ENCODE assay signal across 8 mouse cellular contexts in the genomic region with DNA sequence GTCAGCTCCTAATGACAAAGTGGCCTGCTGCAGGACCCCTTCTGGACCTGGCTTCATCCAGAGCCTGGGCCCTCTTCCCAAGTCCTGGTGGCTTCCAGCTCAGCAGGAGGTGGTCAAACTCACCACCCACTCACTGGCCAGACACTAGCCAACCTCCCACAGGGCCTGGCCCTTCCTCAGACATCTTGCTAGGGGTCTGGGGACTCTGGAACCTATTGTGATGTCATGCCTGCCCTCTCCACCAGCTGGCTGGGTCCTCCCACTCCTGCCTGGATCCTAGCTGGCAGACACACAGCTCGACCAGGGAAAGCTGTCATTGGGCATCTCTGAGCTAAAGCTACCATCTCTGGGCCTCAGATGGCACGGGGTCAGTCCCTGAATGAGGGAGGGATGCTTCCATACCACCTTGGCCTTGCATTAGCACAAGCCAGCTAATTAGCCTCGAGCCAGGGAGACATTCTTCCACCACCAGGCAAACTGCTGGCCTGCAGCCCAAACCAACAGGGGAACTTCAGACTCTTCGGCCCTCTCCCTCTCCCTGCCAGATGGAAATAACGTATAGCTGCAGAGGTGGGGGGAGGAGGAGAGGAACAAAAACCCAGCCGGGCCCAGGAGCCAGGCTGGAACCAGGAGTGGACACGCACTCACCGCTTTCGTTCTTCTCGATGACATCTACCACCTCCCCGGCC.
A peak's percentile ranks its signal among the peaks of the same experiment; 100 is the strongest.
DNase-seq lines count a peak whose midpoint lies in the region; ATAC-seq lines count a peak whose summit lies in the region.

No protein-coding gene starts in this region.

- peak overlapping the region; percentile 95 for H3K9ac ChIP-seq in embryonic facial prominence, embryonic 11.5 days (replicated peaks; ENCODE audit: low read length)
- peak overlapping the region; percentile 54 for H3K9ac ChIP-seq in liver, embryonic 13.5 days
- H3K9ac ChIP-seq in stomach, embryonic 14.5 days (replicated peaks; ENCODE audit: low read depth, low read length): peak overlapping the region; percentile 96

- H3K36me3 ChIP-seq in embryonic facial prominence, embryonic 11.5 days (replicated peaks; ENCODE audit: control insufficient read depth, insufficient read depth, low read depth, low read length): no peaks in the 10 kb centered on the region; the same call in 1 of the 2 replicates
- peaks cover 28% of the 10 kb centered on the region for H3K36me3 ChIP-seq in hindbrain, embryonic 10.5 days
- 0 out of 2 replicates have a peak, but pooled peaks cover 5% of the 10 kb centered on the region for H3K36me3 ChIP-seq in liver, embryonic 13.5 days
- H3K36me3 ChIP-seq in stomach, embryonic 14.5 days (ENCODE audit: control insufficient read depth, insufficient read depth, low read length): peaks cover 16% of the 10 kb centered on the region

- H3K27me3 ChIP-seq in embryonic facial prominence, embryonic 11.5 days (ENCODE audit: control insufficient read depth, insufficient read depth, low read length): no peaks in the 10 kb centered on the region
- H3K27me3 ChIP-seq in hindbrain, embryonic 10.5 days (ENCODE audit: insufficient read depth, poor library complexity, severe bottlenecking): no peaks in the 10 kb centered on the region
- peaks cover 32% of the 10 kb centered on the region for H3K27me3 ChIP-seq in liver, embryonic 13.5 days
- H3K27me3 ChIP-seq in stomach, embryonic 14.5 days (ENCODE audit: control insufficient read depth, insufficient read depth, low read length): no peaks in the 10 kb centered on the region

- no peaks in the 10 kb centered on the region for H3K9me3 ChIP-seq in embryonic facial prominence, embryonic 11.5 days (replicated peaks; ENCODE audit: control insufficient read depth, low read length)
- H3K9me3 ChIP-seq in hindbrain, embryonic 10.5 days: no peaks in the 10 kb centered on the region
- H3K9me3 ChIP-seq in liver, embryonic 13.5 days (replicated peaks): no peaks in the 10 kb centered on the region
- no peaks in the 10 kb centered on the region for H3K9me3 ChIP-seq in stomach, embryonic 14.5 days (ENCODE audit: control insufficient read depth, low read depth, low read length)

- peak; percentile 49 for DNase-seq in adrenal gland, adult 2 months
- DNase-seq in adrenal gland, adult 18-20 months (ENCODE audit: low spot score in 2 of 2): no peak
- DNase-seq in 3134 (ENCODE audit: extremely low read depth, insufficient read length, low spot score): peak; percentile 50
- peak; percentile 45 for DNase-seq in embryonic facial prominence, embryonic 11.5 days (ENCODE audit: low spot score)
- DNase-seq in hindbrain, embryonic 10.5 days (ENCODE audit: low spot score): peak; percentile 53
- no peak for DNase-seq in liver, embryonic 13.5 days
- DNase-seq in adrenal gland, postnatal 25 days: no peak

- H3K4me2 ChIP-seq in embryonic facial prominence, embryonic 11.5 days (ENCODE audit: low read depth, low read length): peak overlapping the region; percentile 96
- H3K4me2 ChIP-seq in liver, embryonic 13.5 days: peak overlapping the region; percentile 58
- H3K4me2 ChIP-seq in stomach, embryonic 14.5 days (replicated peaks; ENCODE audit: low read depth, low read length): peak overlapping the region; percentile 85

- peak overlapping the region; percentile 90 for H3K27ac ChIP-seq in embryonic facial prominence, embryonic 11.5 days (replicated peaks; ENCODE audit: low read depth, low read length)
- peak overlapping the region; percentile 89 for H3K27ac ChIP-seq in hindbrain, embryonic 10.5 days
- H3K27ac ChIP-seq in liver, embryonic 13.5 days: peak overlapping the region; percentile 54
- H3K27ac ChIP-seq in stomach, embryonic 14.5 days (ENCODE audit: low read length): peak overlapping the region; percentile 97

- H3K4me3 ChIP-seq in embryonic facial prominence, embryonic 11.5 days (ENCODE audit: low read depth, low read length): peak overlapping the region; percentile 64
- peak overlapping the region; percentile 56 for H3K4me3 ChIP-seq in hindbrain, embryonic 10.5 days
- peak overlapping the region; percentile 42 for H3K4me3 ChIP-seq in liver, embryonic 13.5 days (replicated peaks)
- H3K4me3 ChIP-seq in stomach, embryonic 14.5 days (ENCODE audit: low read depth, low read length): peak overlapping the region; percentile 67

- ATAC-seq in embryonic facial prominence, embryonic 11.5 days (replicated peaks; ENCODE audit: insufficient number of reproducible peaks, low FRiP score, low TSS enrichment, low read depth): 0 out of 2 replicates have a peak, but pooled peaks have one; percentile 3
- no peak for ATAC-seq in liver, embryonic 13.5 days (ENCODE audit: low read depth)
- no peak for ATAC-seq in stomach, embryonic 14.5 days (ENCODE audit: insufficient number of reproducible peaks, insufficient read depth, low FRiP score, low read depth)

- WGBS in embryonic facial prominence, embryonic 11.5 days: 8% methylated on average over 10 of the region's 11 CpGs
- WGBS in hindbrain, embryonic 10.5 days: 7% methylated on average over 11 of the region's 11 CpGs
- 43% methylated on average over 11 of the region's 11 CpGs for WGBS in liver, embryonic 13.5 days (ENCODE audit: insufficient replicate concordance)
- WGBS in stomach, embryonic 14.5 days: 12% methylated on average over 11 of the region's 11 CpGs

- peaks cover 10% of the 10 kb centered on the region for H3K4me1 ChIP-seq in embryonic facial prominence, embryonic 11.5 days (ENCODE audit: control insufficient read depth, insufficient read depth, low read length)
- peaks cover 77% of the 10 kb centered on the region for H3K4me1 ChIP-seq in hindbrain, embryonic 10.5 days (replicated peaks)
- peaks cover 34% of the 10 kb centered on the region for H3K4me1 ChIP-seq in liver, embryonic 13.5 days (replicated peaks)
- H3K4me1 ChIP-seq in stomach, embryonic 14.5 days (ENCODE audit: control insufficient read depth, insufficient read depth, low read length): peaks cover 67% of the 10 kb centered on the region

Comparison
In these comparisons a context has a peak if more than half of its experiments do, and no peak if none do; other contexts are left out.
1. DNase-seq: peak in adrenal gland, adult 2 months (single experiment), 3134 (single experiment), embryonic facial prominence, embryonic 11.5 days (single experiment) and hindbrain, embryonic 10.5 days (single experiment); none in adrenal gland, adult 18-20 months (0 of 2), liver, embryonic 13.5 days (single experiment) and adrenal gland, postnatal 25 days (single experiment).
2. Peak in every context shown above with its lines, with median percentiles within 50 percentile points of each other: H3K27ac ChIP-seq, H3K4me2 ChIP-seq, H3K4me3 ChIP-seq and H3K9ac ChIP-seq.